29 mouse cellular contexts compared by ENCODE assay signal in the genomic region with DNA sequence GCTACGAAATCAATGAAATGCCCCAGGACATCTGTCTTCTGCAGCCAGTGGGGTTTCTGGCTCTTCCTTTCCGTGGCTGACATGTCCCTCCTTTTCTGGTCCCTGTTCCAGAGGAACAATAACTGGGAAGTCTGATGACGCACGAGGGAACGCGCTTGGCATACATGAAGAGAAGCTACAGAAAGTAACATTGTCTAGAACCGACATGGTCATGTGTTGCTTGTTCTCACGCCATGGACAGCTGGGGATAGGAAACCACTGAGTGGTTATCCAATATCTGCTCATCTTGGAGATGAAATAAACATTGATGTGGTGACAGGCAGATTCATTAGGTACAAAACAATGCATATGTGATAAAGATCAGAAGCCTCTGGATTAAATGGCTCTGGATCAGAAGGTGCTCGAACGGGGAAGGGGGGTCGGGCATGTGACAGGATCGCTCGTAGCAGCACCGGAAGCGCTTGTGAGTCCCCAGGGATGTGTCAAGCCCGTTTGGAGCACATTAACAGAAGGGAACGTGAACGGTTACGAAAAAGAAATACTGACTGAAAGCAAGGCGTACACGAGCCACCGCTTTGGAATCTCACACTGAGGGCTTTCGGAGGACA. TPM values are rescaled to one million over a fixed set of nuclear protein-coding genes. Genes with fewer than 3 reads are reported as not detected.
DNase-seq lines count a peak whose midpoint lies in the region; ATAC-seq lines count a peak whose summit lies in the region.
"Had no signal": no experiment of that assay in that cellular context is flagged by ENCODE, and none has a peak within 500 bp of the region (broad histone marks: within the 10 kb centered on the region; RNA-seq: fewer than 3 reads in every experiment).

No protein-coding gene starts in this region.

- H3K27ac ChIP-seq in midbrain, embryonic 11.5 days (ENCODE audit: low read depth, low read length) = no peak overlapping the region
- H3K27ac ChIP-seq in midbrain, embryonic 14.5 days (replicated peaks; ENCODE audit: low read depth, low read length) = no peak overlapping the region
- H3K27ac ChIP-seq: embryonic facial prominence, embryonic 10.5 days; embryonic facial prominence, embryonic 15.5 days; forebrain, embryonic 12.5 days; intestine, embryonic 15.5 days; layer of hippocampus, adult 2 months; liver, embryonic 12.5 days; midbrain, embryonic 10.5 days; neural tube, embryonic 12.5 days had no signal

- 92% methylated on average over 23 of the region's 23 CpGs for WGBS in midbrain, embryonic 11.5 days
- 83% methylated on average over 23 of the region's 23 CpGs for WGBS in midbrain, embryonic 14.5 days

- DNase-seq in gastrocnemius, postnatal 14 days = peak; percentile 5
- no peak for DNase-seq in gastrocnemius, postnatal 10 days
- peak; percentile 61 for DNase-seq in midbrain, embryonic 11.5 days (ENCODE audit: low spot score, missing footprints)
- DNase-seq in midbrain, embryonic 14.5 days = no peak
- peak; percentile 51 for DNase-seq in lung, postnatal 10 days
- DNase-seq in skeletal muscle tissue, adult 2 months (ENCODE audit: low read depth, low spot score) = peak; percentile 25
- DNase-seq in layer of hippocampus, adult 8-10 months (ENCODE audit: low spot score in 2 of 2) = no peak
- DNase-seq in adipocyte (ENCODE audit: low spot score) = no peak
- DNase-seq: adrenal gland, postnatal 25 days; cerebellum, adult 2 months; cerebellum, postnatal 25 days; forebrain, postnatal 0 days; kidney, adult 2 months; kidney, postnatal 36 days; left cerebral cortex, postnatal 4 days; liver, postnatal 0 days; thymus, postnatal 14 days had no signal

- no peaks in the 10 kb centered on the region for H3K4me1 ChIP-seq in midbrain, embryonic 11.5 days (ENCODE audit: control insufficient read depth, insufficient read depth, low read length)
- no peaks in the 10 kb centered on the region for H3K4me1 ChIP-seq in midbrain, embryonic 14.5 days (ENCODE audit: control insufficient read depth, insufficient read depth, low read length)
- H3K4me1 ChIP-seq: embryonic facial prominence, embryonic 15.5 days; forebrain, embryonic 12.5 days; intestine, embryonic 15.5 days; liver, embryonic 12.5 days; neural tube, embryonic 12.5 days had no signal

- H3K4me3 ChIP-seq in midbrain, embryonic 11.5 days (ENCODE audit: low read depth, low read length) = no peak overlapping the region
- H3K4me3 ChIP-seq in midbrain, embryonic 14.5 days (replicated peaks; ENCODE audit: low read depth, low read length) = no peak overlapping the region
- H3K4me3 ChIP-seq: embryonic facial prominence, embryonic 10.5 days; embryonic facial prominence, embryonic 15.5 days; forebrain, embryonic 12.5 days; intestine, embryonic 15.5 days; layer of hippocampus, adult 2 months; liver, embryonic 12.5 days; midbrain, embryonic 10.5 days; myocyte; neural tube, embryonic 12.5 days had no signal

- H3K36me3 ChIP-seq in midbrain, embryonic 11.5 days (ENCODE audit: control insufficient read depth, insufficient read depth, low read length) = peaks cover 17% of the 10 kb centered on the region
- H3K36me3 ChIP-seq in midbrain, embryonic 14.5 days (ENCODE audit: control insufficient read depth, insufficient read depth, low read length) = peaks cover 70% of the 10 kb centered on the region

- intact Hi-C loops in gastrocnemius, postnatal 14 days (cut with DNase I; ENCODE audit: low total_unique reads) = no loop called here

- H3K27me3 ChIP-seq in midbrain, embryonic 11.5 days (ENCODE audit: control insufficient read depth, insufficient read depth, low read length) = no peaks in the 10 kb centered on the region
- H3K27me3 ChIP-seq in midbrain, embryonic 14.5 days (ENCODE audit: control insufficient read depth, insufficient read depth, low read length) = no peaks in the 10 kb centered on the region
- H3K27me3 ChIP-seq: embryonic facial prominence, embryonic 15.5 days; forebrain, embryonic 12.5 days; intestine, embryonic 15.5 days; liver, embryonic 12.5 days; neural tube, embryonic 12.5 days had no signal

- no peaks in the 10 kb centered on the region for H3K9me3 ChIP-seq in midbrain, embryonic 11.5 days (ENCODE audit: control insufficient read depth, low read length)
- no peaks in the 10 kb centered on the region for H3K9me3 ChIP-seq in midbrain, embryonic 14.5 days (ENCODE audit: control insufficient read depth, low read length)
- H3K9me3 ChIP-seq: embryonic facial prominence, embryonic 10.5 days; embryonic facial prominence, embryonic 15.5 days; forebrain, embryonic 12.5 days; intestine, embryonic 15.5 days; liver, embryonic 12.5 days; midbrain, embryonic 10.5 days; neural tube, embryonic 12.5 days had no signal

- ATAC-seq in midbrain, embryonic 11.5 days (ENCODE audit: low FRiP score) = no peak
- no peak for ATAC-seq in midbrain, embryonic 14.5 days (ENCODE audit: low FRiP score, low TSS enrichment)
- ATAC-seq: CD4-positive, CD25-positive, alpha-beta regulatory T cell, adult 4 months; forebrain, postnatal 0 days; hindbrain, embryonic 16.5 days; intestine, embryonic 15.5 days; liver, embryonic 12.5 days; liver, postnatal 0 days had no signal

- no peak overlapping the region for H3K4me2 ChIP-seq in midbrain, embryonic 11.5 days
- no peak overlapping the region for H3K4me2 ChIP-seq in midbrain, embryonic 14.5 days (ENCODE audit: low read length)
- H3K4me2 ChIP-seq: embryonic facial prominence, embryonic 15.5 days; forebrain, embryonic 12.5 days; heart, embryonic 11.5 days; intestine, embryonic 15.5 days; liver, embryonic 12.5 days; neural tube, embryonic 12.5 days had no signal

- no peak overlapping the region for H3K9ac ChIP-seq in midbrain, embryonic 11.5 days (ENCODE audit: low read length)
- H3K9ac ChIP-seq in midbrain, embryonic 14.5 days (replicated peaks; ENCODE audit: low read length) = no peak overlapping the region
- H3K9ac ChIP-seq: embryonic facial prominence, embryonic 15.5 days; forebrain, embryonic 12.5 days; forebrain, postnatal 0 days; intestine, embryonic 15.5 days; liver, embryonic 12.5 days; liver, postnatal 0 days; neural tube, embryonic 12.5 days had no signal

RNA-seq across cellular contexts. Expression of a gene that starts 37.8 kb away (rescaled TPM):
- total RNA-seq in gastrocnemius, postnatal 14 days (2021) = 1 to 10 TPM; 6.7 to 7.1 TPM
- total RNA-seq in gastrocnemius, postnatal 10 days (2021) = 10 to 100 TPM in 1 of 2 experiments, 1 to 10 TPM in 1; 8.0 to 10.7 TPM
- polyA plus RNA-seq in midbrain, embryonic 11.5 days (2014; fragmentation: Nextera tagmentation; extraction: Ambion mirVana) = 21.2 and 23.4 TPM in 2 replicates
- polyA plus RNA-seq in midbrain, embryonic 14.5 days (2014; fragmentation: Nextera tagmentation; extraction: Ambion mirVana) = 29.3 and 35.3 TPM in 2 replicates
- 10 to 100 TPM; 14.1 to 27.4 (median 18.3) TPM for total RNA-seq in layer of hippocampus, adult 8-10 months (2022)

Comparison
In these comparisons a context has a peak if more than half of its experiments do, and no peak if none do; other contexts are left out.
1. DNase-seq: peak in gastrocnemius, postnatal 14 days (single experiment), midbrain, embryonic 11.5 days (single experiment), lung, postnatal 10 days (single experiment) and skeletal muscle tissue, adult 2 months (single experiment); none in gastrocnemius, postnatal 10 days (single experiment), midbrain, embryonic 14.5 days (single experiment), layer of hippocampus, adult 8-10 months (0 of 2) and adipocyte (single experiment).